Mouse (Mus musculus) spleen, postnatal 36 days (tissue): Measurements from ENCODE around the gene Rap1a.

ENCODE experiments used
- DNase-seq, 2 experiments: peaks; one replicate each; pipeline ENCODE4 v3.0.0; 2022; ENCODE audit warnings: low spot score in 2 of 2, mixed read lengths in 1 of 2

Gene Rap1a

DNA sequence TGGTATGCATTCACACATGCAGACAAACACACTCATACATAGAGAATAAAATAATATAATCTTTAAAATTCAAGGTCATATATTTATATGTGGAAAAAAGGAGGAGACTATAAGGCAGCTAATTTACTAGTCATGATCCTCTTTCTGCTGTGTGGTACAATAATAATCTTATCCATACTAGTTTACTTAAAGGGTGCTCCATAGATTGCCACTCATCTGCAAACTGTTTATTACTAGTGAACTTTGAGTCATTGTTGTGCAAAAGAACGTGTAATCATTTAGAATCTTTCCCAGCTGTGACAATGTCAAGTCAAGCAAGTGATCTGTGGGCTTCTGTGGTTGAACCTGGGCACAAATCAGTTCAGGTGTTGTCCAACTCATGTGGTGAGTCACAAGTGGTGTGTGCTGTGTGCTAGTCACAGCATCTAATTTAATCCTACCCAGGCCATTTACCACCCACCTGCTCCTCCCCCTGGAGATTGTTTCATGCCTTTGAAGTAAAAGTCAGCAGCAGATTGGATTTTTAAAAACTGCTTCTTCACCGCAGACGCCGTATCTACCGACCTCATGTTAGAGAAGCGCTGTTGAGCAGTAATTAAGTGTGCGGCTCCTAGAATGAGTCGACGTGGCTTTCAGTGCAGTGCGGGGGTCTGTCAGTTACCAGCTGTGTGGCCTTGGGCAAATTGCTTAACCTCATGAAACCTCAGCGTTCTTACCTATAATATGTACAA is 5.5 kb upstream of the Rap1a start:
- DNase-seq: no peak

DNA sequence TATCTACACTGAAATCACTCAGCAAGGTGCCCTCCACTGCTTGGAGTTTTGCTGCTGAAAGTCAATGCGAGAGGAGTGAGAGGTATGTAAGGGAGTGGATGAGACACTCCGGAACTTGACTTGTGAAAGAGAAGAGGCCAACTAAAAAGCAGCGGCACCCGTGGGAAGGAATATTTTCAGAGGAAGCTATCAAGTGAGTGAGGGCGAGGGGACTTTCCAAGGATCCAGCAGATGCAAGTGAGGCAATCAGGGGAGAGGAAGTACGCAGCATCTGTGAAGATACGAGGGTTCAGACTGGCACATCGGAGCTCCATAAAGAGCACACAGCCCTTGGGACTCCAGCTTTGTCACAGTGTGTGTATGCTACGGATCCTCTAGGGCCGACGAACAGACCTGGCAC is 2.5 kb upstream of the Rap1a start:
- peak; percentile 32 to 50 for DNase-seq

GRCm38 (mm10) chr3:105800675-105801190 is 403 bp downstream of the Rap1a start:
- peak; percentile 33 to 35 for DNase-seq

GRCm38 (mm10) chr3:105800156-105800674 is 921 bp downstream of the Rap1a start:
- peak; percentile 34 to 51 for DNase-seq

DNA sequence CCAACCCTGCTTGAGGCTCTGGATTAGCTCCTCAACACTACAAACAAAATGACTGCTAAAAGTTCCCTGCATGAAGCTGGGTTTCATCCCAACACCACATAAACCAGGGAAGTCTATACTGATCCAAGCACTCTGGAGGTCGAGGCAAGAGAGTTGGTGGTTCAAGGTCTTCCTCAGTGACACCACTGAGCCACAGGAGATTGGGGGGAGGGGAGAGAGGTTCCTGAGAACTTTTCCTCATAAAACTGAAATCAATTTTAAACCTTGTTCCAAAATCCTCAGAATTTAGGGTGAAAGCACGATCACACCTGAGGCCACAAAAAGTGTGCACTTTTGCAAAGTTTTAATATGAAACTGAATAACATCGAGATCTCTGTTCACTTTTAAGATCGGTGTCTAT is 1.8 kb downstream of the Rap1a start:
- no peak for DNase-seq

DNA sequence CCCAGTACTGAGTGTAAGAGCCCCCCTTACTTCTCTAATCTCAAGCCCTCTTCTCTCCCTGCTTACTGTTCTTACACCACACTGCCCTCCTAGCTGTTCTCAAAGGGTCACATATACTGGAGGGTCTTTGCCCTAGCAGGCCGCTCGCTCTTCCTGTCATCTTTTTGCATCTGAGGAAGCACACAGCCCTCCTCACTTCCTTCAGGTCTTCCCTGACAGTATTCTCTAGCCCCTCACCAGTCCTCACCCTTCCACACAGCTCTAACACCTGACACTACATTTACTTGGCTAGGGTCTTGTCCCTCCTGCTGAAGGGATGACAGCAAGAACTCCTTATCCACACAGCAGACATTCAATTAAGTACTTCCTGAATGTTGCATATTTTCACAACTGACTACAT is 2.4 kb downstream of the Rap1a start:
- DNase-seq: no peak

GRCm38 (mm10) chr3:105797427-105797826 is 3.7 kb downstream of the Rap1a start:
- no peak for DNase-seq

DNA sequence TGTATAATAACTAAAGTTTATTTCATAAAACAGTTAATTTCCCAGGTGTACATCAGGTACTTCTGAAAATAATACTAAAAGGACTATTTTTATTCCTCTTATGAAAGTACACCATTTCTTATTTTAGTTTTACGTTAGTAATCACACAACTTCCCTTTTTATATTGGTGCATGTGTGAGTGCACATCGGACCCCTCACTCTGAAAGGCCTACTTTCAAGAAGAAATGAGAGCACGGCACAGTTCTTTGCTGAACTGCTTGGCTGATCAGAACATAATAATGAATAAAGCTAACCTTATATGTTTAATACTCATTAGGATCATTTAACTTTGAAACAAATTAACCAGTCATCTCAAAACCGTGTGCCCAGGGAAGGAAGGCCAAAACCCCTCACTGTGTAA is 4.4 kb downstream of the Rap1a start:
- peak; percentile 49 to 51 for DNase-seq

DNA sequence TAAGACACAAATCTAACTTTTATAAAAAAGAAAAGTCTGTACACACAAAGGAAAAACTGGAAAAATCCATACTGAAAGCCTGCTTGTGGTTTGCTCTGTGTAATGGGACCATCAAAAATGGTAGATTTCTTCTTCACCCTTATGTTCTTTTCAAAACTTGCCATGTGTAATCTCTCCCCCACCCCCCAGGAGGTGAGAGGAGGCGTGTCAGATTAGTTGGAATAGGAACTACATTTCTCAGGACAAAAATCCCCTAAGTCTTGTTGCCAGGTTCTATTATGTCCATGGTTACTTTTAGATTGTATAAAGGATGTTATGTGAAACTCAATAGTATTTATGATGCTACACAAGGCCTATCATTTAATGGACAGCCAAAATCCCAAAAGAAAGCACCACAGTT is 6.8 kb downstream of the Rap1a start:
- no peak for DNase-seq

- no peak for DNase-seq
Observed at GRCm38 (mm10) chr3:105792309-105792708, 8.8 kb downstream of the Rap1a start.

DNA sequence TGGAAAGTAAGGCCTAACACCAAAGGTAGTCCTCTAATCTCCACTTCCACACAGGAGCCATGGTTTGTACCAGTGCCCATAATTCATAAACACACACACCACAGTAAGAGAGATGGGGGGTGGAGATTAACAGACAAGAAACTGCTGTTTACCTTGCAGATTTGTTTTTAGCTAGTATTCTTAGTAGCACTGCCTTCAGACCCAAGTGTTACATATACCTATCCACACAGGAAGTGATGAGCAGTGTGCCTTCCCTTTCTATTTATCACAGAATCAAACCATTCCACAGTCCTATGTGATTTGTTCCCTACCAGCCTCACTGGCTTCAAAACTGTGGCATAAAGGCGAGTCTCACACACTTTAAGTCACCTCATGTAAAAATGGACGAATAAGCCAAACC is 10.0 kb downstream of the Rap1a start:
- no peak for DNase-seq

GRCm38 (mm10) chr3:105790338-105790737 is 10.8 kb downstream of the Rap1a start:
- DNase-seq: no peak

GRCm38 (mm10) chr3:105789776-105790175 is 11.4 kb downstream of the Rap1a start:
- DNase-seq: peak; percentile 44 to 51

DNA sequence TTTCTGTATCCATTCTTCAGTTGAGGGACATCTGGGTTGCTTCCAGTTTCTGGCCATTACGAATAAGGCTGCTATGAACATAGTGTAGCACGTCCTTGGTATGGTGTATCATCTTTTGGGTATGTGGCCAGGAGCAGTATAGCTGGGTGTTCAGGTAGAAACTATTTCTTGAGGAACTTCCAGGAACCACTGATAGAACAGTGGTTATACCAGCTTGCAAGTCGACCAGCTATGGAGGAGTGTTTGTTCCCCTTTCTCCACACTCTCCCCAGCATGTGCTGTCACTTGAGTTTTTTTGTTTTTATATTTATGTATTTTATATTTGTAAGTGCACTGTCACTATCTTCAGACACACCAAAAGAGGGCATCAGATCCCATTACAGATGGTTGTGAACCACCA is 13.8 kb downstream of the Rap1a start:
- no peak for DNase-seq

- no peak for DNase-seq
Observed at GRCm38 (mm10) chr3:105785865-105786264, 15.3 kb downstream of the Rap1a start.

DNA sequence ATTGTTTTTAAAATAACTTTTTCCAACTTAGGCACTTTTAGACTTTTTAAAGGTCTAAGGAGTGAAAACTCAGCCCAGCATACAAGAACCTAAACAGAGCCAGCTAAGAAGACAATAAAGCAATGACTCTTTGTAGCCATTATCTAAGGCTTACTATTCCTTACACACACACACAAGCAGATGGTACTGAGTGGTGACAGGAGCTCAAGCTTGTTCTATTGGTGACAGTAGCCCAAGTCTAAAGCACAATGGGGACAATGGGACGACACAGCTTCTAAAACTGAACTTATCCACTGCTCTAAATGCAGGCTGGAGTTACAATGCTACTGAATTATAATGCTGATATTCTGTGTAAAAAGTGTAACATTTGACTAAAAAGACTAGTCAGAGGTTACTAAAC is 17.3 kb downstream of the Rap1a start:
- no peak for DNase-seq

DNA sequence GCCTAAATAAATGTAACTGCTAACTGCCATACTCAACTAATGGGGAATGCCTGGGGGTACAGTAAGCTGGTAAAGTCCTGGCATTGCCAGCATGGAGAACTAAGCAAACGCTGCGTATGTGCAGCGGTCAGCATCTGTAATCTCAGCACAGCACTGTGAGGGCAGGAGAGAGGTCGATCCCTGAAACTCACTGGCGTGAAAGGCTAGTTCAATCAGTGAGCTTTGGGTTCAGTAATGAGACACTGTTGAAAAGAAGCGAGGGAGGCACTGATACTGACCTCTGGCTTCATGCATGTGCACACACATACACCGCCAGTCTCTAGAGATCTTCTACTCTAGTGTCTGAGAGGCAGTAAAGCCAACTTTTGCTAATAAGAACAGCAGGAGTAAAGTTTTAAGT is 18.7 kb downstream of the Rap1a start:
- DNase-seq: no peak

- no peak for DNase-seq
Observed at GRCm38 (mm10) chr3:105777997-105778396, 23.1 kb downstream of the Rap1a start.

- DNase-seq: no peak
Observed at GRCm38 (mm10) chr3:105774496-105774895, 26.6 kb downstream of the Rap1a start.

- DNase-seq: peak; percentile 26 to 56
Observed at GRCm38 (mm10) chr3:105771534-105771933, 29.6 kb downstream of the Rap1a start.

- no peak for DNase-seq
Observed at GRCm38 (mm10) chr3:105770836-105771235, 30.3 kb downstream of the Rap1a start.

- no peak for DNase-seq
Observed at GRCm38 (mm10) chr3:105769380-105769779, 31.8 kb downstream of the Rap1a start.

DNA sequence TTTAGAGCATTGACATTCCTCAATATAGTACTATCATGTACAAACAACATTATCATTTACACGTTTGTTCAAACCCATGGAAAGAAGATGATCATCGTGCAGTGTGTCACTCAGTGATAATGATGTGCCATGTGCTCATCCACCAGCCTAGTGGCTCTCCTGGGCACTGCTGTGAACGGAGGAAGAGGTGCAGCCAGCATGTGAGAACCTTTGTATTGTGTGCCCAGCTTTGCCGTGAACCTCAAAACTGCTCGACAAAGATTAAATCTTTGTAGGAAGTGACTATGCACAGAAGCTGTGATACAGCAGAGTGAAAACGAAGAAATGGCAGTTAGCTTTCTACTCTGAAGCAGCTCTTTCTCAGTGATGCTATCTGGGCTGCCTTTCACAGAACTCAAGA is 32.6 kb downstream of the Rap1a start:
- no peak for DNase-seq
